Mouse (Mus musculus): ENCODE data around the gene Htr2a.

Gene Htr2a

GRCm38 (mm10) chr14:74640819-74641381, at the start of gene Htr2a:
Gene Htr2a, plus strand, starts transcription at chr14:74640840.
- in situ Hi-C loops (cut with MboI) = no loop called here

DNA sequence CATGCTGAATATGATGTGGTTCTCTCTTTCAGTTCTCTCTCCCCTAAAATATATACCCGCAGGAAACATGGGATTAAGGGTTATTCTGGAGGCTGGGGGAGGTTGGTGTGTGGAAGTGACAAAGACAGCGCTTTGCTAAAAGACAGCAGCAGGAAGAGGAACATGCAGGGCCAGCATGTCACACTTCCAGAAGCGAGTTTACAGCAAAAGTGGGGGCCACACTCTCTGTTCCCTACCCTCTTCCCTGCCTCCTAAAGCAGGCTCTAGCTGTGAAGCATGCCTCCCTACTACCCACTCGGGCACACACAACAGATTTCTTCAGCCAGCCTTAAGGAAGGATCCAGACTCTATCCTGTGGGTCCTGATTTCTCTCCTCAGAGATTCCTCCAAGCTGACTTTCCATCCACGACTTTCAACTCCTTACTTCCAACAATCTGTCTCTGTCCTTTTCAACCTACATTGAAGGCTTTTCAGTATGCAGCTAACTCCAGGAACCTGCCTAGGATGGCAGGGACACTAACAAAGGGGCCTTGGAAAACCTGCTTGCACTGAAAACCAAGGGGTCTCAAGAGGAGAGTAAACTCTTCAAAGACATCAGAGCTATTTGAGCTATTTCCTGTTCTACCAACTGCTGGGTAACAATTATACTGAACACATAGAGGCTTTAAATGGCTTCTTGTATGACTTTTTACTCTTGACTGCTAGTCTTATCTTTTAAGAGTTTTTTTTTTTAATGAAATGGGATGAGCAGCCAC, 39.1 kb upstream of the Htr2a start:
- in situ Hi-C loops (cut with MboI) = no loop called here

GRCm38 (mm10) chr14:74602543-74602942, 38.1 kb upstream of the Htr2a start:
- in situ Hi-C loops (cut with MboI) = no loop called here

- in situ Hi-C loops (cut with MboI) = no loop called here
Observed at GRCm38 (mm10) chr14:74603131-74603766, 37.4 kb upstream of the Htr2a start.

DNA sequence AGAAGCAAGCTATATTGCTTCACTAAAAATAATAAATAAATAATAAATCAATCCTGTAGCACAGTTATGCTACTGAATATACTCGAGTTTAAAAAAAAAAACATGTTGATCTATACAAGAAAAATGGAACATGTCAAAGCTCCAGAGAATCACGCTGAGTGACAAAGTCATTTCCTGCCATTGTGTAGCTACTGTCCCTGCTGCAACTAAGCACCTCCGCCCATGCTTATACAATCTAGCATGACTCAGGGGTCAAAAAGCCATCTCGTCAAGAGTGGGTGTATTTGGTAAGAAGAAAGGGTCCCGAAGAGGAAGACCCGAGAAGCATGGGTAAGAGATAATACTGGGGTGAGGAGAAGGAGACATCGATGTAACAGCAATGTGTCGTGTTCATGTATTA, 29.3 kb upstream of the Htr2a start:
- in situ Hi-C loops (cut with MboI) = no loop called here

DNA sequence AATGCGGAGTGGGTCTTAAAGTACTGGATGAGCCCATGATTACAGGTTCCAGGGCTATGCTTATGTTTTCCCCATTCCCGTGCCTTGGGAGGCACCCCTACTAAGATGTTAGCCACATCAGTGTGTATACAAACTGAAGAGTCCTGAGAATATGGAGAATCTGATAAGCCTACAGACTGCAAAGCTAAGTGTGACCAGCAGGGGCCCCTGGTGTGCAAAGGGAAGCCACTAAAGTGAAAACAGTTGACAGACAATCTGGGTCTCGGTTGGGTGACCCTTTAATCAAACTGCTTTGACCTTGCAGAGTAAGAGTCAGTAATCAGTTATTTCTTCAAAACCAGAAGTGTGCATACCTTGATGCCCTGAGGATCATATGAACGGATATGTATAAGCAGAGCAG, 21.8 kb upstream of the Htr2a start:
- in situ Hi-C loops (cut with MboI) = no loop called here

DNA sequence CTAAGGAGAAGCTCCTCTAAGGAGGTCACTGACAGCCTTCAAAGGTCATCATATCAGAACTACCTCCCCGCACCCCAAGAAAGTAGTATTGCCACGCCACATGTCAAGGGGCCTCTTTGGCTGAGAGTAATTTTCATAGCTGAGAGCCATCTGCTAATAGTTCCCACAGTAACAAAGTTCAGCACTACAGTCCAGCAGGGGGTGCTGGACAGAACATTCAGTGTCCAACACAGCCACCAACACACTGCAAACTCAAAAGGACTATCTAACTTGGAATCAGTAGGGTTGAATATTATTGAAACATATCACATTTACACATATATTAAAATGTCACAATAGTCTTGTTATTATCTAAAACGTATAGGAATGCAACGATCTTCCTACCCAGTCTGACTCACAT, 2.6 kb upstream of the Htr2a start:
- in situ Hi-C loops (cut with MboI) = no loop called here

DNA sequence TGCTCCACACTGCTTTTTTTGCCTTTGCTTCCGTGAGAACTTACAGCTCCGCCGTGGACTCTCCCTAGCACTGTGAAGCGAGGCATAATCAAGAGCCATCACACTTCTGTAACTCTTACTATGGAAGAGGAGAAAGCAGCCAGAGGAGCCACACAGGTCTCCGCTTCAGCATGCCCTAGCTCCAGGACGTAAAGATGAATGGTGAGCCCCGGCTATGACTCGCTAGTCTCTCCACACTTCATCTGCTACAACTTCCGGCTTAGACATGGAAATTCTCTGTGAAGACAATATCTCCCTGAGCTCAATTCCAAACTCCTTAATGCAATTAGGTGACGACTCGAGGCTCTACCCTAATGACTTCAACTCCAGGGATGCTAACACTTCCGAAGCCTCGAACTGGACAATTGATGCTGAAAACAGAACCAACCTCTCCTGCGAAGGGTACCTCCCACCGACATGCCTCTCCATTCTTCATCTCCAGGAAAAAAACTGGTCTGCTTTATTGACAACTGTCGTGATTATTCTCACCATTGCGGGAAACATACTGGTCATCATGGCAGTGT, 1.1 kb downstream of the Htr2a start:
- in situ Hi-C loops (cut with MboI) = no loop called here

- in situ Hi-C loops (cut with MboI) = no loop called here
Observed at GRCm38 (mm10) chr14:74643296-74643695, 2.7 kb downstream of the Htr2a start.

DNA sequence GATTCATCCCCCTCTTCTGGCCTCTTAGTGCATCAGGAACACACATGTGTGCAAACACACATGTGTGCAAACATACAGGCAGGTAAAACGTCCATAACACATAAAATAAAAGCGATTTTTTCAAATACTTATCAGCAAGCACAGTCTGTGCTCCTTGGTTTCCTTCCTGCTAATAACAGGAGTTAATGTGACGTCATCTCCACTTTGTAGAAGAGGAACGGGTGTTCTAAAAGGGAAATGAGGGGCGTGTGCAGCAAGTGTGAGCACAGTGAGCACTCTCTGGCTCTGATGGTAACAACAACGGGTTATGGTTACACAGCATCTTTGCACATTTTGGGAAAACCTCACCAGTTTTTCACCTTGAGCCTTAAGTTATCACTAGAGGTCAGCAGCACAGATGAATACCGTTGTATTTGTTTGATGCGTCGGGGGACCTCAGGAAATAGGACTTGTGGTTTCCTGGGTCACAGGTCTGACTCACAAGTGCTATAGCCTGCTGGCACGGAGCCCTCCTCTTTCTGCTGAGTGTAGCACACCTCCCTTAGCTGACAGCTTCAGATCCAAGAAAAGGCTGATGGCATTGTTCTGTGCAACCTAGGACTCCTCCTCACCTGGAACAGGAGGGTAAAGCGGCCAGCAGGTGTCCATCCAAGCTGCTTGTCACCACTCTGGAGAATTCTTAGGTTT, 5.6 kb downstream of the Htr2a start:
- in situ Hi-C loops (cut with MboI) = no loop called here

- in situ Hi-C loops (cut with MboI) = no loop called here
Observed at GRCm38 (mm10) chr14:74650001-74650400, 9.4 kb downstream of the Htr2a start.

DNA sequence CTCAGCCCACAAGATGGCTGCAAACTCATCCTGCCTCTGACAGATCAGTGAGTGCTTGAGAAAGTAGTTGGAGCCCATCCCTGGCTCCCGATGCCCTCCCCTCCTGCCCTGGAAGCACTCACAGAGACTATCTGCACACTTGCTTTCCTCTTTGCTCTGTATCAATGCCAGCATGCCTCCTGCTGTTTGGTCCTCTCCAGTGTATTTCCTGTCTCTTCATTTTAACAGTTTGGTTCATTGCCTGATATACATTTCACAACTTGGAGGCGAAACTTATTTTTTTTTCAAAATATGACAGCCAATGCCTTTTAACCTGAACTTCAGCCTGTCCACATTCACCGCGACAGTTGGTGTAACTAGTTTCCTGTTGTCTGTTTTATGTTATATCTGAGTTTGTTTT, 11.0 kb downstream of the Htr2a start:
- in situ Hi-C loops (cut with MboI) = no loop called here

DNA sequence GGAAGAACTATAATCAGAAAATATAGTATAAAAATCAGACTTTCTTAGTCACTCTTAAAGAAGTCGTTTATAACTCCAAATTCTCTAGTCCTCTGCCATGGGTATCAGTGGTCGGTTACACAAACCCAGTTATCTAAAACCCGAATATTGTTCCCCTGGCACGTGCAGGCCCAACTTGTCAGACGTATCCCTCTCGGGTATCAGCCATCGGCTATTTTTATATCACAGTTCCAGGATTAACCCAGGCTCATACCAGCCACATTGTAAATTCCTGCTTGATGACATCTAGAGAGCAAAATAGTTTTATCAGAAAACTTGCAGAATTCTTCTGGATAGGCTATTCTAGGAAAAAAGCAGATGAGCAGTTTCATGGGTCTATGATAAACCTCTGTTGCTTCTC, 16.6 kb downstream of the Htr2a start:
- in situ Hi-C loops (cut with MboI) = no loop called here

DNA sequence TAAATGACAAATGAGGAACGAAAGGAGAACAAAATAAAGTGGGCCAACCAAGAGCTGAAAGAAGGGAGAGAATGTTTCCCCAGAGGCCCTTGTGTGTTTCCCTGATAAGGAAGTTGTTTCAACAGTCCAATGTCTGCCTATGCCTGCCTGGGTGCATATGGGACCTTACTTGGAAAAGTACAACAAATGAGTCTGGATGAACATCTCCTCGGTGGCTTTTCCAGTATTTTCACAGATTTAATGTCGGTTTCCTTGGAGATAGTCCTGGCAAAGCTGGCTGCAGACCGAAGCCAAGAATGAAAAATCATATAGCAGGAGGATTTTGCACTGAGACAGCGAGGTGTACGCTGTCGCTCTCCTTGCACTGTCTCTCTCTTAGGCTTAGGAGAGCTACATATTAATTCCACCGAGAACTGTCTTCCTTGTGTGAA, 18.8 kb downstream of the Htr2a start:
- in situ Hi-C loops (cut with MboI) = no loop called here

GRCm38 (mm10) chr14:74672137-74673019, 31.7 kb downstream of the Htr2a start:
- in situ Hi-C loops (cut with MboI) = no loop called here

DNA sequence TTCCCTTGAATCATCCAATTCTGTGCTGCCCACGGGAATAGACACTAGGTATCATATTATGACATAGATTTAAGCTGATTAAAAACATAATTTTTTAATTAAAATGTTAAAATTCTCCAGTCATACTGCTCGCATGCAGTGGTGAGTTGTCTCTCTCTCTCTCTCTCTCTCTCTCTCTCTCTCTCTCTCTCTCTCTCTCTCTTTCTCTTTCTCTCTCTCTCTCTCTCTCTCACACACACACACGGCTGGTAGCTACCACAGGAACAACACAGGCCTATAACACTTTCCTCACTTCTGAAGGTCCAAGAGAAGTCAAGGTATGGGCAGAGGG, 32.3 kb downstream of the Htr2a start:
- in situ Hi-C loops (cut with MboI) = no loop called here

- in situ Hi-C loops (cut with MboI) = no loop called here
Observed at GRCm38 (mm10) chr14:74673584-74673983, 32.9 kb downstream of the Htr2a start.

- in situ Hi-C loops (cut with MboI) = no loop called here
Observed at GRCm38 (mm10) chr14:74679841-74680240, 39.2 kb downstream of the Htr2a start.

GRCm38 (mm10) chr14:74684298-74684978, 43.8 kb downstream of the Htr2a start:
- in situ Hi-C loops (cut with MboI) = no loop called here

DNA sequence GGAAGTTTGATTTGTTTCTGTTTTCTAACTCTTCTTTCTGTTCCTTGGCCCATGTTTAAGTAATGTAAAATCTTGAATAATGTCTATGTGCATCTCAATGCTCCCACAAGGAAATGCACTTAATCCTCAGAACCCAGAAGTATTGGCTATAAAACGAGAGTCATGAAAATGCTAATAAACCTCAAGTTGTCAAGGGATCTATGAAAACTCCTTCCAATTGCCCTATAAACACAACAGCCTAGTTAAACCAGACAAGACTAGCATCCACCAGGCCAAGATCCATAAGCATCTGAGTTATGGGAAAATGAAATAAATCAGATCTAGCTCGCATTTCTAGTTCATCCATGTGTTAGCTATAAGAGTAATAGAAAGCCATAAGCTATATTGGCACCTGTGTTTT, 51.3 kb downstream of the Htr2a start:
- in situ Hi-C loops (cut with MboI) = no loop called here

- in situ Hi-C loops (cut with MboI) = no loop called here
Observed at GRCm38 (mm10) chr14:74696766-74697165, 56.1 kb downstream of the Htr2a start.

Data from mature B cell (primary cell).